Mouse (Mus musculus) C2C12 (cell line): Measurements from ENCODE around the gene Mrps33. TPM values are rescaled to one million over a fixed set of nuclear protein-coding genes. Genes with fewer than 3 reads are reported as not detected.

ENCODE experiments used
- H3K27me3 ChIP-seq: one replicate; pipeline ENCODE4 v1.6.1; 2011; ENCODE audit not compliant: control insufficient read depth, insufficient read depth, insufficient read length
- H3K36me3 ChIP-seq: one replicate; pipeline ENCODE4 v1.6.1; 2011; ENCODE audit not compliant: control insufficient read depth, insufficient read depth
- H3K4me3 ChIP-seq: one replicate; pipeline ENCODE4 v1.5.1; 2011; ENCODE audit warnings: mild to moderate bottlenecking, control low read depth; ENCODE audit not compliant: poor library complexity, insufficient read depth, severe bottlenecking
- H3K79me2 ChIP-seq: one replicate; pipeline ENCODE4 v1.6.1; 2011; ENCODE audit not compliant: control insufficient read depth, insufficient read depth
- H3K79me3 ChIP-seq: one replicate; pipeline ENCODE4 v1.6.1; 2011; ENCODE audit warnings: low read depth, control low read depth
- H3ac ChIP-seq: one replicate; pipeline ENCODE3; 2011; ENCODE audit warnings: low read depth; ENCODE audit not compliant: control insufficient read depth, insufficient read length
- CEBPB ChIP-seq: IDR thresholded peaks from one replicate; pipeline ENCODE4 v1.6.1; 2011; ENCODE audit warnings: low read depth, mild to moderate bottlenecking, control low read depth, moderate library complexity
- CTCF ChIP-seq: IDR thresholded peaks from one replicate; pipeline ENCODE4 v1.5.1; 2011; ENCODE audit not compliant: control insufficient read depth, insufficient read depth, insufficient read length
- FOSL1 ChIP-seq: IDR thresholded peaks from one replicate; pipeline ENCODE4 v1.8.0; 2011; ENCODE audit warnings: mild to moderate bottlenecking, low read length; ENCODE audit not compliant: poor library complexity, insufficient read depth, severe bottlenecking
- MAX ChIP-seq: IDR thresholded peaks from one replicate; pipeline ENCODE4 v1.6.1; 2011; ENCODE audit warnings: mild to moderate bottlenecking, control low read depth
- MYOD1 ChIP-seq: IDR thresholded peaks from one replicate; pipeline ENCODE4 v1.6.1; 2011; ENCODE audit warnings: low read depth; ENCODE audit not compliant: control insufficient read depth, insufficient read length
- MYOG ChIP-seq: IDR thresholded peaks from one replicate; pipeline ENCODE4 v1.6.1; 2011; ENCODE audit not compliant: control insufficient read depth, insufficient read length; ENCODE audit errors: extremely low read depth
- USF1 ChIP-seq: IDR thresholded peaks from one replicate; pipeline ENCODE4 v1.6.1; 2011; ENCODE audit warnings: low read depth, mild to moderate bottlenecking, control low read depth, moderate library complexity
- polyA plus RNA-seq: library from polyadenylated mRNA; unstranded; fragments of >200 nt; fragmentation: generic; extraction: Trizol; gene quantifications from one replicate; pipeline ENCODE4 v1.2.1, GENCODE M21; 2012; ENCODE audit warnings: missing spikeins

The Mrps33 gene
- polyA plus RNA-seq, 1 experiment = 133 TPM

- H3K79me2 ChIP-seq = no peaks in the 10 kb centered on the region
- TF ChIP-seq MAX = no peak
- TF ChIP-seq FOSL1 = no peak
- no peak for TF ChIP-seq CEBPB
Measured at GRCm38 (mm10) chr6:39800977-39801376, 9.8 kb downstream of the Mrps33 start.

GRCm38 (mm10) chr6:39797076-39797475, 13.7 kb downstream of the Mrps33 start:
- Histone ChIP-seq H3K27me3 (no peaks in the 10 kb centered on the region), H3K79me2 (no peaks in the 10 kb centered on the region), H3K36me3 (peaks cover 18% of the 10 kb centered on the region), H3ac (no peak overlapping the region), H3K79me3 (no peaks in the 10 kb centered on the region), H3K4me3 (no peak overlapping the region)
- no peak for TF ChIP-seq CEBPB
- TF ChIP-seq MYOG = no peak
- TF ChIP-seq MYOD1 = no peak
- no peak for TF ChIP-seq CTCF

More at GRCm38 (mm10) chr6:39800977-39801376, 9.8 kb downstream of the Mrps33 start:
- H3K36me3 ChIP-seq = peaks cover 35% of the 10 kb centered on the region
- no peaks in the 10 kb centered on the region for H3K79me3 ChIP-seq
- H3K4me3 ChIP-seq = no peak overlapping the region
- no peak overlapping the region for H3ac ChIP-seq
- no peaks in the 10 kb centered on the region for H3K27me3 ChIP-seq

- Histone ChIP-seq H3K36me3 (peaks cover 9% of the 10 kb centered on the region), H3ac (no peak overlapping the region), H3K79me2 (no peaks in the 10 kb centered on the region), H3K27me3 (peaks cover 3% of the 10 kb centered on the region), H3K4me3 (no peak overlapping the region), H3K79me3 (no peaks in the 10 kb centered on the region)
- TF ChIP-seq MYOD1 = no peak
- no peak for TF ChIP-seq MYOG
- no peak for TF ChIP-seq CTCF
- no peak for TF ChIP-seq FOSL1
- TF ChIP-seq USF1 = no peak
- TF ChIP-seq MAX = no peak
- no peak for TF ChIP-seq CEBPB
Measured at GRCm38 (mm10) chr6:39796150-39796549, 14.6 kb downstream of the Mrps33 start.

- Histone ChIP-seq H3K36me3 (no peaks in the 10 kb centered on the region), H3K4me3 (no peak overlapping the region), H3K79me2 (no peaks in the 10 kb centered on the region), H3ac (no peak overlapping the region), H3K27me3 (peaks cover 14% of the 10 kb centered on the region), H3K79me3 (no peaks in the 10 kb centered on the region)
- no peak for TF ChIP-seq FOSL1
- no peak for TF ChIP-seq CEBPB
- TF ChIP-seq MYOD1 = no peak
- no peak for TF ChIP-seq MYOG
- no peak for TF ChIP-seq CTCF
- TF ChIP-seq USF1 = no peak
- TF ChIP-seq MAX = no peak
Measured at GRCm38 (mm10) chr6:39791806-39792205, 19.0 kb downstream of the Mrps33 start.

GRCm38 (mm10) chr6:39788408-39788807, 22.4 kb downstream of the Mrps33 start:
- no peaks in the 10 kb centered on the region for H3K79me3 ChIP-seq
- H3ac ChIP-seq = no peak overlapping the region

GRCm38 (mm10) chr6:39787783-39788182, 23.0 kb downstream of the Mrps33 start:
- TF ChIP-seq CTCF (no peak), MAX (no peak), MYOD1 (no peak), CEBPB (no peak), USF1 (no peak), MYOG (no peak), FOSL1 (no peak)
- Histone ChIP-seq H3K79me2 (no peaks in the 10 kb centered on the region), H3ac (no peak overlapping the region), H3K36me3 (no peaks in the 10 kb centered on the region), H3K79me3 (no peaks in the 10 kb centered on the region), H3K4me3 (no peak overlapping the region), H3K27me3 (peaks cover 18% of the 10 kb centered on the region)

More at GRCm38 (mm10) chr6:39788408-39788807, 22.4 kb downstream of the Mrps33 start:
- no peak for TF ChIP-seq MYOG
- no peak for TF ChIP-seq CEBPB
- no peak for TF ChIP-seq MAX
- TF ChIP-seq MYOD1 = no peak
- TF ChIP-seq FOSL1 = no peak
- no peak for TF ChIP-seq USF1
- TF ChIP-seq CTCF = no peak
- no peaks in the 10 kb centered on the region for H3K79me2 ChIP-seq
- H3K4me3 ChIP-seq = no peak overlapping the region
- no peaks in the 10 kb centered on the region for H3K36me3 ChIP-seq
- H3K27me3 ChIP-seq = peaks cover 18% of the 10 kb centered on the region
